Mouse (Mus musculus): Measurements from ENCODE around the gene Tenm4.

GRCm38 (mm10) chr7:96230720-96231241 lies 59.7 kb downstream of the Tenm4 start:
- TF ChIP-seq MYC (IDR thresholded peaks at IDR 0.05; ENCODE audit: low read depth, low read length), result no peak
- no peak for TF ChIP-seq CTCF (IDR thresholded peaks at IDR 0.05 in 2 of 3, conservative IDR thresholded peaks at IDR 0.05 in 1 of 3; ENCODE audit: control insufficient read depth in 1 of 3, insufficient read depth in 1 of 3, low read depth in 2 of 3, low read length in 3 of 3, poor library complexity in 1 of 3, severe bottlenecking in 1 of 3)
- TF ChIP-seq TAL1 (IDR thresholded peaks at IDR 0.05; ENCODE audit: low read length), result no peak
- TF ChIP-seq NRF1 (IDR thresholded peaks at IDR 0.05; ENCODE audit: insufficient read depth, low read depth, low read length, poor library complexity, severe bottlenecking), result no peak
- no peak for TF ChIP-seq POLR2AphosphoS2 (IDR thresholded peaks at IDR 0.05; ENCODE audit: low read length)
- TF ChIP-seq POLR2A (IDR thresholded peaks at IDR 0.05; ENCODE audit: control insufficient read depth in 1 of 2, insufficient read depth in 1 of 2, low read depth in 1 of 2, low read length in 2 of 2, poor library complexity in 1 of 2), result no peak
- no peak for TF ChIP-seq HCFC1 (IDR thresholded peaks at IDR 0.05; ENCODE audit: low read depth, low read length)
- TF ChIP-seq E2F4 (IDR thresholded peaks at IDR 0.05; ENCODE audit: borderline replicate concordance, low read depth, low read length), result no peak
- TF ChIP-seq CHD2 (IDR thresholded peaks at IDR 0.05; ENCODE audit: low read length), result no peak
